Mouse (Mus musculus) adrenal gland (tissue): ENCODE measurements around the gene Nos2.

Experiments used
- intact Hi-C: fragments of 180-260 bp; cut with DNase I; formaldehyde crosslinking; loops from one replicate; pipeline ENCODE4 v1.15.1; 2025

The Nos2 gene

DNA sequence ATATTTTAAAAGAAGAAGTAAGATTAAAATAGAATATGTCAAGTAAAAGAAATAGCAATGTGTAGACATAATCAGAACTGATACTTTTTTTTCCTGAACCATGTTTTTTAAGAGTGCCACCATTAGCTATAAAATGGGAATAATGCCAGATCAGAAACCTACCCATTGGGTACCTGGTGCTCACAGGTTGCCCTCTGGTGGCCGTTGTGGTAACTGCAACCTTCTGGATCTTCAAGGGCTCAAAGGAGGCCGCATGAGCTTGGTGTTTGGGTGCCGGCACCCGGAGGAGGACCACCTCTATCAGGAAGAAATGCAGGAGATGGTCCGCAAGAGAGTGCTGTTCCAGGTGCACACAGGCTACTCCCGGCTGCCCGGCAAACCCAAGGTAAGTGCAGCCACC, 35.7 kb downstream of the Nos2 start:
- intact Hi-C loops: loop anchor here (5.0 kb wide), 1 partner anchor 119 kb away; no protein-coding TSS in a partner anchor

DNA sequence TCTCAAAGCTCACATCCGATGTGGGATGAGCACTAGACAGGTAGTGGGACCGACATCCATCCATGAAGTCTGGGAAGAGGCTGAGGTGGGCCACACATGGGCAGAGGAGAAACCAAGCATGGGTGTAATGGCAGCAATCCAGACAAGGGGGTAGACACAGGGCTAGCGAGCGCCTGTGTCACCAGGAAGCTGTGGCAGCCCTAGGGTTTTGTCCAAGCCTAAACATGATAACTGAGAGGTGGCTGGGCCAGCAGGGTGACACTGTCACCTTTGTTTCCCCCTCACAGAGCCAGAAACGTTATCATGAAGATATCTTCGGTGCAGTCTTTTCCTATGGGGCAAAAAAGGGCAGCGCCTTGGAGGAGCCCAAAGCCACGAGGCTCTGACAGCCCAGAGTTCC, 38.8 kb downstream of the Nos2 start:
- intact Hi-C loops: loop anchor here (5.0 kb wide), 1 partner anchor 122 kb away; no protein-coding TSS in a partner anchor

DNA sequence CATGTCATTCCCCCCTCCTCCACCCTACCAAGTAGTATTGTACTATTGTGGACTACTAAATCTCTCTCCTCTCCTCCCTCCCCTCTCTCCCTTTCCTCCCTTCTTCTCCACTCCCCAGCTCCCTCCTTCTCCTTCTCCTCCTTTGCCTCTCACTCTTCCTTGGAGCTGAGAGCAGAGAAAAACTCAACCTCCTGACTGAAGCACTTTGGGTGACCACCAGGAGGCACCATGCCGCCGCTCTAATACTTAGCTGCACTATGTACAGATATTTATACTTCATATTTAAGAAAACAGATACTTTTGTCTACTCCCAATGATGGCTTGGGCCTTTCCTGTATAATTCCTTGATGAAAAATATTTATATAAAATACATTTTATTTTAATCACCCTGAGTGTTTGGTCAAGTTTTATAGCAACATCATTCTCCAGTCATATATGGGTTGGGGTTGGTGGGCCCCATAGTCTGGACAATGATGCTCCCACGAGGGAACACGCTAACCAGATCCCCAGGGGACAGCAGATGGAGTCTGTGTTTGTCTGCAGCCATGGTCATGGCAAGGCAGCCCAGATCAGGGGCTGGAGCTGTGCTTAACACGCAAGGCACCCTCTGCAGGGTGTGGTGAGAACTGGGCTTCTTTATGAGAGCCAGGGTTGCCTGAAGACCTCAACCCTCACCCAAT, 39.4 kb downstream of the Nos2 start:
- intact Hi-C loops: loop anchor here (5.0 kb wide), 1 partner anchor 123 kb away; no protein-coding TSS in a partner anchor

DNA sequence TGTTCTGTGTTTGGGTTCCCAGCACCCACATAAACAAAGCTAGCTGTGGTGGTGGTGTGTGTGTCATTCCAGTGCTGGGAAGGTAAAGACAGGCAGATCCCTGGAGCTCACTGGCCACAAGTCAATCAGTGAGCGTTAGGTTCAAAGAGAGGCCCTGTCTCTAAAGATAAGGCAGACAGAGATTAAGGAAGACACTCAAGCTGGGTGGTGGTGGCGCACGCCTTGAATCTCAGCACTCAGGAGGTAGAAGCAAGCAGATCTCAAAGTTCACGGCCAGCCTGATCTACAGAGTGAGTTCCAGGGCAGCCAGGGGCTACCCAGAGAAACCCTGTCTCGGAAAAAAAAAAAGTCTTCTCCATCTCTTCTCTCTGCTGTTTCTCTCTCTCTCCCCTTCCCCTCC, 40.6 kb downstream of the Nos2 start:
- intact Hi-C loops: no loop called here

DNA sequence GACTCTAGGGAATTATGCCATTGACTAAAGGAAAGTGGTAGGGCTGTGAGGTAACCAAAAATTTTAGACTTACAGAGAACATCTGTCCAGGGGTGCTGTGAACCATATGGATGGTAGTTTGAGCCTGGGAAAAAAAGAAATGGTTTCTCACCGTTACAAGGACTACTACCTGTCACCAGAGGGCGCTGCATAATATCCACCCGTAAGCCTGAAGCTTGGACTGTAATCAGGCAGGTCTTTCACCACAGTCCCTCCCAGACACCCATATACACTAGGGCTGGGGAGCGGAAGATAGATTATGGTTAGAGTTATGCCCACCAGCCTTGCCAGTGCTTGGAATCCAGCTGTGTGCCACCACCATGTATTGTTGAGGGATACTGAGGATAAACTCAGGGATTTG, 46.8 kb downstream of the Nos2 start:
- intact Hi-C loops: loop anchor here (5.0 kb wide), 1 partner anchor 245 kb away; no protein-coding TSS in a partner anchor

DNA sequence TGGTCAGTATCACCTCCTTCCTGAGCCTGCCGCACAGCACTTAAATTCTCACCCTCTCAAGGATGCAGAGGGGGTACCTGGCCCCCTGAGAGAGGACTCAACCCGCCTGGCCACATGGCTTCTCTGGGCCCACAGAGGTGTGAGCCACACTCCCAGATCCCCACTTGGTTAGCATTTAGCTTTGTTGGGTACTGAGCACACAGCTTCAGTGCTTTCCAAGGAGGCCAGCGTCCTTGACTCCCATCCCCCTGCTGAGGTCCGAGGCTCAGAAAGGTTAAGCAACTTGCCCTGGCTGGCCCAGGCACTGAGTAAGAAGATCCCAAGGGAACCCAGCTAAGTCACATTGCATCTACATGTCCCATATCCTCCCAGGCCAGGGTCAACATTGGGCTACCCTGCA, 47.5 kb downstream of the Nos2 start:
- intact Hi-C loops: loop anchor here (5.0 kb wide), 1 partner anchor 244 kb away; no protein-coding TSS in a partner anchor

DNA sequence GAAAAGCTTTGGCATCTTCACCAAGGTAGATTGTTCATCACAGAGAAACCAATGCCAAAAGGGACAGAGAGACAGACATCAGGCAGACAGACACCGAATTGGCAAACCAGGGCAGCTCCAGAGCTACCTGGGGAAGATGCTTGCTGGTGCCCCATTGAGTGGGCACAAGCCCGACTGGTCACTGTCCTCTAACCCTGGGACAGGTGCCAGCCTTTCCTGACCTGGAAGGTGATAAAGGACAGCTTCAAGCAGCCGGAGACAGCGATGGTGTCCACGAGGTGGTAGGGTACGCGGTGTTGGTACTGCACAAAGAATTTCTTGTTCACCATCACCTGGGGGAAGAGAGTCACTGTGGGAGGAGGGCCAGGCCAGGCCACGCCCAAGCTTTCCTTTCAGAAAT, 50.5 kb downstream of the Nos2 start:
- intact Hi-C loops: no loop called here

DNA sequence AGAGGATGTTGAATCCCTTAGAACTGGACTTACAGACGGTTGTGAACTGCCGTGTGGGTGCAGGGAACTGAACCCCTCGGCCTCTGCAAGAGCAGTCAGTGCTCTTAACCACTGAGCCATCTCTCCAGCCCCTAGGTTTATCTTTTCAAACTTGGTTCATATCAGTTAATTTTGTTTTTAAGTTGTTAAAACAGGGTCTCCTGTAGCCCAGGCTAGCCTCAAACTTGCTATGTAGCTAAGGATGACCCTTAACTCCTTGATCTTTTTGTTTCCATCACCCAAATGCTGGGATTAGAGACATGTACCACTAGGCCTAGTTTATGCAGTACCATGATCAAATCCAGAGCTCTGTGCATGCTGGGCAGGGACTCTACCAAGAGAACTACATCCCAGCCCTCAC, 51.2 kb downstream of the Nos2 start:
- intact Hi-C loops: no loop called here

DNA sequence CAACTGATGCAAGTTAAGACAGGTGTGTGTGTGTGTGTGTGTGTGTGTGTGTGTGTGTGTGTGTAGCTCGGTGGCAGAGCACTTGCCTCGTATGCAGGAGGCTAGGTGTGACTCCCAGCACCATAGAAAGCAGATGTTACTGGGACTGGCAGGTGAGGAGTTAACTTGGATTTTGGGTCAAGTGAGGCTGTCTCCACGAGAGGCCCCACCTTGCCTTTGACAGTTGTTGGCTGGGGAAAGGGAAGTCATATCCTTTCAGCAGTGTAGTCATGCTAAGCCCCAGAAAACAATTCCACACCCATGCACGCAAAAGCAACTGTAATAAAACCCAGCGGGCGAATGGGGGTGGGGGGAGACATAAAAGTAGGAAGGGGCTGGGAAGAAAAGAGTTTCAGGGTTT, 51.7 kb downstream of the Nos2 start:
- intact Hi-C loops: no loop called here

DNA sequence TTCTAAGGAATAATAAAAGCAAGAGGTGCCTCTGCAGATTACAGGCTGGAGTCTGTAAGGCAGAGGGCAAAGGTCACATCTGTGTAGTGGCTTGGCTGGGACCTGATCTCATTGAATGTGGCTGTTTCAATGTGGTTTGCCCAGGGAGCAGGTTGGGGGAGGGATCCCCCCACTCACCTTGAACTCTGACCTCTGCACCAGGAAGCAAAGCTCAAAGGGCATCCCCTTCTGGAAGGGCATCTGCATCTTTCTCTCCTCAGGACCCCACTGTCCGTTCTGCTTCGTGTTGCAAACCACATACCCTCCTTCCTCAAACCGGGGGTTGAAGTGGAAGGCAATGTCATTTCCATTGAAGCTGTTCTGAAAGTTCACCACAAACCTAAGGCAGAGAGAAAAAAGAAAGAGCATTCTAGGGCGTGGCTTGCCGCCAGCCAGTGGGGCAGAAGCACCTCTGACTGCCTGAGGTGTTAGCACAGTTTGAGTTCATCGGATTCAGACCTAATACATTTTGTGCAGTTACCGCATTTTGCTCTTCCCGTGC, 52.3 kb downstream of the Nos2 start:
- intact Hi-C loops: no loop called here

DNA sequence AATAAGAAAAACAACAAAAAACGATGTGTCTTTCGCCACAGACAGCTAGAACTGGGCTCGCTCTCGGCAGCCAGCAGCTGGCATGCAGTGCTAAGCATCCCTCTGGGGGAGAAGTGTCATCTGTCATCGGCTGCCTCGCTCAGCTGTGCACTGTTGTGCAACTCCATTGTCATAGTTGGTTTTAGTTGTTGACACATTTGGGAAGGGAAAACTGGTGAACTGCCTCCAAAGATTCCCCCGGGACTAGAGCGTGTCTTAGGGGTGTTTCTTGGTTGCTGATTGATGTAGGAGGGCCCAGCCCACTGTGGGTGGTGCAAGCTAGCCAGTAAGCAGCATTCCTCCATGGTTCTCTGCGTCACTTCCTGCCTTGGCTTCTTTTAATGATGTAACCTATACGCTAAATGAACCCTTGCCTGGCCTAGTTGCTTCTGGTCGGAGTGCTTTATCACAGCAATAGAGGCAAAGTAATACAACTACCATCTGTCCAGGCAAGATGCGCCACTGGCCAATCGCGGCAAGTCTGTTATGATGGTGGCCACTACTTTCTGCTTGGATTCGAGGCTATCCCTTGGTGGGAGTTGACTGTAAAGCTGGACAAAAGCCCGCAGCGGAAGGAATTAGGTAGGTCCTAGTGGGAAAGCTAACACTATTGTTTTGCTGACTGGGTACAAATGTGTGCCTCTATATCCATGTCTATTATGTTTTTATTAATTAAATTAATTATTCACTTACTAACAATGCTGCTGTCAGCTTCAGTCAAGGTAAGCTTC, 53.0 kb downstream of the Nos2 start:
- intact Hi-C loops: no loop called here

DNA sequence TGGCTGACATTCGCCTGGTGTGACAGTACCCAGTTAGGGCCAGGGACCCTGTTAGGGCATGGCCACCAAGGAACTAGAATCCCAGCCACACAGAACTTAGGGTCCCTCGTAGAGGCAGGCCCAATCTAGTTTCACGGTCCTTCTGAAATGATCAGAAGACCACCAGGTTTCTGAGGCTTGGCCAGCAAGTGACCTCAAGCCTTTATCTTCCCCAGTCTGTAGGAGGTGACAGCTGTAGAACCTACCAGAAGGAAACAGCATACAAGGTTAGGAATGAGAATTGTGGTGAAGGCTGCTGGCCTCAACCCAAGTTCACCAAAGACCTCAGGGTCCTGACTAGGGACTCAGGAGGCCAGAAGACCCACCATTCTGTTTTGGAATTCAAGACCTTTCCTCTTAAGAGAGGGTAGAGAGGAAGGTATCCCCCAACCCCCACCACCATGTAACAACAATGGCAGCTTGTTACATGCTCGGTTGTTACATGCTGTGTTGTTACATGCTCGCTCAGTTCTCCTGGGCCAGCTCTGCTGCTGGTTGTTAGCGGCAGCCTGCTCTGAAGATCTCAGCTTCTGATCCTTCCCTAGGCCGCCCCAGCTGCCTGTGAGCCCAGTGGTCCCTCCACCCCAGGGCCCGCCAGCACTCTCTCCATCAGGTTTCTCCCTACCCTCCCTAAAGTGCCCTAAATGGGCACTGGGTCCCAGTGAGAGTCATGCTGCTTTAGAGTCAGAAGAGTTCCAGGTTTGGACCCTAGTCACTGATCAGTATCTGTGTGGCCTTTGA, 56.3 kb downstream of the Nos2 start:
- intact Hi-C loops: no loop called here

DNA sequence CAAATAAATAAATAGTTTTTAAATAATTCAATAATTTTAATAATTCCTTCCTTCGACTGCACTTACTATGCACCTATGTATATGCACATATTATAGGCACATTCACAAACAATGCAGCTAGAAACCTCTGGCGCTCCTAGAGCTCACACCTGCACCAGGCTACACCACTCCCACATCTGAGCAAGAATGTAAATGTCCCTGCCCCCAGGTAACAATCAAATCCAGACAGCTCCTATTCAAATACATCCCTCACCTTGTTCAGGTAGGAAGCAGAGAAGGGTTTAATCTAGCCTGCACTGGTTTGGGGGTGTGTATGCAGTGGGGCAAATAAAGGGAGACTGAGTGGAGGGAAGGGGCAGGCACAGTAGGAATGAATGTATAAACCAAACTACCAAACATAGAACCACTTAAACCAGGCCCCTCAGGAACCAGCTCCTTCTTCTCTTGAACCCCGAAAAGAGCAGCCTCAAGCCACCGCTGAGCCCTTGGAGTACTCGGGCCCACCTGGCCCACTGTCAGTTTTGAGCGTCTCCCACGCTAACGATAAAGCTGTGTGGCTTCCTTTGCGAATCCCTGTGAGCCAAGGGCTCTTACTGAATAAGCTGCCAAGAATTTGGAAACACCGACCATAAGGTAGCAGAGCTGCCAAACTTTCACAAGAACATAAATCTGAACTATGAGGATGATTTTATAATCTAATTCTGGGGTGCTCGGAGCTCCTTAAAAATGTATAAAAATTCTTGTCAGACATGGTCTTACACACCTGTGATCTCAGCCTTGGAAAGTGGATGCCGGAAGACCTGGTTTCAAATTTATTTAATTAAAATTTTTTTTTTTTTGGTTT, 57.8 kb downstream of the Nos2 start:
- intact Hi-C loops: no loop called here

DNA sequence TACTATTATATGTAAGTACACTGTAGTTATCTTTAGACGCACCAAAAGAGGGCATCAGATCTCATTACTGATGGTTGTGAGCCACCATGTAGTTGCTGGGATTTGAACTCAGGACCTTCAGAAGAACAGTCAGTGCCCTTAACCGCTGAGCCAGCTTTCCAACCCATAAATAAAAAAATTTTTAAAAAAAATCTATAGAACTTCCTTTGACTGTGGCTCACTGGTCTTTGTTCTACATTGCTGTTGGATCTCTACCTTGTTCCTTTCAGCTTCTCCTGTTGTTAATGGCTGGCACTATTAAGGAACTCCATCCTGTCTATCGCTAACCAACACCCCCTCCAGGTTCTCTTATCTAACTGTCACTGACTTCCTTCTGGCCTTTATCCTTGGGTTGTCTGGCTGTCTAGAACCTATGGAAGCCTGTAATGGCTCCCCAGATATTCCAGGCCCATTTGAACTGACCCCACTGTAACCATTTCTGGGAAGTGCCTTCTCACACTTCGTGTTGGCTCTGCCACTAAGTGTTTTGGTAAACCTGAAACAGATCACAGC, 59.6 kb downstream of the Nos2 start:
- intact Hi-C loops: no loop called here

DNA sequence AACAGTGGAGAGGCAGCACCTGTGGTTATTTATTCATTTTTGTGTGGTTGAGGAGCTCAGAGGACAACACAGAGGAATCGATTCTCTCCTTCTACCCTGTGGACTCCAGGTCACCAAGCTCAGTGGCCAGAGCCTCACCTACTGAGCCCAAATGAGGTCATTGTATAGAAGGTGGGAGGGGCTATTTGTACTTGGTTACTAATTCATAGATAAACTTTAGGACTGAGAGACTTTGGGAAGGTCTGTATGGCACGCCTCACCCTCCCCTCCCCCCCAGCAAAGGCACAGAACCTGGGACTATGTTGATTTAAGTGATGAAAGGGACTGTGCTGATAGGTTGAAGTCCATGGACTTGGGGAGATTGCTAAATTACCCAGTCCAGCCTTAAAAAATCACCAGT, 61.5 kb downstream of the Nos2 start:
- intact Hi-C loops: no loop called here

DNA sequence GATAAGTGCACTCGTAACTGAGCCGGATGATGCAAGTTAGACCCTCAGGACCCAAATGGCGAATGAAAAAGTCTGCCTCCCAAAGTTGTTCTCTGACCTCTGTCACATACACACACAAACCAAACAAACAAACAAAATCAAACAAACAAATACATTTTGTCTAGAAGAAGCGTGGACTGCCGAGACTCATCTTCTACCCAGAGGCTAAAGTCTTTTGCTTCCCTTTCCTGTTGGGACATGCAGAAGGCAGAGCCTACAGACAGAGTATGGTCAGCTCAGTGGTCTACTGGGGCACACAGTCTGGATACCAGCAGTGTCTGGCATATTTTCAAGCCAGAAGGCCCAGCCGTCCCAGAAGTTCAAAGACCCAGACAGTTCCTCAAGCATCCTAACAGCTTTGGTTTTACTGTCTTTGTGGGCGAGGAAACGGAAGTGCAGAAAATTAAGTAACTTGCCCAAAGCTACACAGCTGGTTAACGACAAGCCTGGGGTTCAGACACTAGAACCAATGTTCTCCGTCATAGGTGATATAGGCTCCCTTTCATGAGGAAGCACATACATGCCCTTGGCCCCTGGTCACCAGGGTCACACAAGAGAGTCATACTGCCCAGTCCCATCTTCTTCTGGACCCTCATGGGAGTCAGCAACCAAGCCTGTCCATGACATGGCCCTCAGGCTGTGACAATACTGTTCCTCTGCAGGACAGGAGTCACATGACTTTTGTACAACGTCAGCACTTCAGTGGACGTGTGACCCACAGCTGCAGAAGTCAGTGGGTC, 62.1 kb downstream of the Nos2 start:
- intact Hi-C loops: no loop called here

DNA sequence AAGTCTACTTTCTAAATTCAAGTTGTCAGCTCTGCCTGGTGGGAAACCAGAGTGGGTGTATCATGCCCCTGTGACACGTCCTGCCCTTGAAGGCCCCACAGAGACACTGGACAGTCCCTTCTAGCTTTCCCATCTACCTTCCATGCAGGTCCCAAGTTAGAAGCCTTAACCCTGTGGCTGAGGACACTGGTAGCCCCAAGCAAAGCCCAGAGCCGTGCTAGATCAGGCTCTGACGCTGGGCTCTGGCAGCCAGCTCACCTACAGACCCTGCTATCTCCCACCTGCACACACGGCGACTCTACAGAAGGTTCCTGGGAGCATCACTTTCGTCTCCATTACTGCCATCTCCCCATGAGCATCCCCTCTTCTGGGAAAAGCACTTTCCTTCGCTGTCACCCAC, 63.0 kb downstream of the Nos2 start:
- intact Hi-C loops: no loop called here

DNA sequence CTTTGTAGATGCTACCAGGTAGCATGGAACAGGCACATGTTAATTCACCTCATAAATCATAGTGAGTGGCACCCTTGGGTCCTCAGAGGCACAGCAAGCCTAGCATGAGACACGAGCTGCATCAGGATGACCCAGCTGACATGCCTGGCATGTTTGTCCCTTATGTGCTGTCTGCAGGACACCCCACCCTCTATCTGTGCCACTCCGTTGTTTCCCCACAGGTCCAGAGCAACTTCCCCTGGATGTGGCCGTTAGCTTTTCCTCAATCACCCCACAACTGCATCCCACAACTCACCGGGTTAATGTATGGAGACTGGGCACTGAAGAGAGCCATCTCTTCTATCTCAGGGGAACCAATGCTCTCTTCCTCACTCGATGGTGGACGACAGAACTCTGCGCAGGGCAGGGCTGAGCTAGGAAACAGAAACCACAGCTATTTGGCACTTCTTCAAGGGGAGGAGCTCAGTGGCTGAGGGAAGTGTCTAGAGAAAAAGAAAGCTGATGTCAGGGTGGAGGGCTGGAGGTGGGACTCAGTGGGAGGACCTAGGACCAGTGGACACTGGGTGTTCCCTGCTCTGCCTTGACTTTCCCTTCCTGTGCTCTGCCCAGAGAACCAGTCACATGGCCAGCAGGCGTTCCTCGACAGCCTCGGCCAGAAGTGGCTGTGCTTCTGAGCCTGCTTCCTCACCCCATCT, 64.0 kb downstream of the Nos2 start, which contains the start of gene Lgals9:
Gene Lgals9, minus strand, starts transcription at position 464 of the 695 bp plus-strand sequence.
- intact Hi-C loops: no loop called here

DNA sequence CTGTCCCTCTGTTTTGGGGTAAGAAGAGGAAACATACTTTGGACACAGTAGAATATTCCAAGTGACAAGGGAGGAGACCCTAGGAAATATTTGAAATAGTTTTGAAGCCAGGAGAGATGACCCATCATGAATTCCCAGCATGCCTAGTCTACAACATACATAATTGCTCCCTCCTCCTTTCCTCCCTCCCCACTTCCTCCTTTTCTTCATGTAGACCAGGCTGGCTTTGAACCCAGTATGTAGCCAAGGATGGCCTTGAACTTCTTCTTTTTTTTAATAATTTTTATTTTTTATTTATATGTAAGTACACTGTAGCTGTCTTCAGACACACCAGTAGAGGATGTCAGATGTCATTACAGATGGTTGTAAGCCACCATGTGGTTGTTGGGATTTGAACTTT, 64.9 kb downstream of the Nos2 start:
- intact Hi-C loops: no loop called here
